Mouse (Mus musculus): ENCODE measurements around the gene Gnaz.
A peak's percentile ranks its signal among the peaks of the same experiment; 100 is the strongest.

Gnaz gene

DNA sequence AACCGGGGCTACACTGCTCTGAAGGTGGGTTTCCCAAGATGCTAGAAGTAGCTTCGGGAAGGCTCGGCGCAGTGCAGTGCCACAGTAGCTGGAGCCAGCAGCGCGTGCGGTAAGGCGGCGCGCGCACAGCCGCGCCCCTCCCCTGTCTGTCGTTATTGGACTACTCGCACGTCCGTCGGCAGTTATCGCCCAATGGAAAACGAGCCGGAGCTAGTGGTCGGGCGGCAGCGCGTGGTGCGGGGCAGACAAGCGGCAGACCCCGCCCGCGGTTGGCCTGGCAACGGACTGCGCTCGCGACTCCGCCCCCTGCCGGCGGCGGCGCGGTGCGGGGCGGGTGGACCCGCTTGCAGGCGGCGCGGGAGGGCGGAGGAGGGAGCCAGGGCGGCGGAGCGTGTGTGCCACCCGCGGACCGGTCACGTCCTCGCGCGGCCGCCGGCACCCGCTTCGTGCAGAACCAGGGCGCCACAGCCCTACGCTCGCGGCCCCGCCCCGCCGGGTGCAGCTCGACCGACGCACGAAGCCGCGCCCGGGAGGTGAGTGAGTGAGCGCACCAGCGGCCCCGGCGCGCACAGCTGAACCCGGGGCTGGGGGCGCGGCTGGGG is at the start of gene Gnaz:
TSS of gene Gnaz (plus strand) at position 328 of the 602 bp plus-strand sequence.
- peak; percentile 99 for DNase-seq

DNA sequence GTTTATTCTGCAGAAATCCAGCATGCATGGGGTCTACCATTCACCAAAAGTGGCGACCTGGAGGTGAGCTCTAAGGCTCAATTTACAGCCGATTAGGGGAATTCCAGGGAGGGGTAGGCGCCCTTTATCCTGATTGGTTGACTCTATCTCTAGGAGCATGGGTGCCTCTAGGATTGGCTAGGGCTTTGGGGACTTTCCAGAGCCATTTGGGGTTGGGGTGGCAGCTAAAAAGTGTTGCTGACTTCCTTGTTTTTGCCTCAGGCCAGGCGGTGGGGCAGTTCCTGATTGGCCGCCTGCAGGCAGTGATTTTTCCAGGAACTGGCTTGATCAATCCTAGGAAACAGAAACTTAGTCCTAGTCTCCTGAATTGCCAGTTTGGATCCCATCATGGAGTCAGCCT is 47.7 kb upstream of the Gnaz start:
- DNase-seq, result no peak

DNA sequence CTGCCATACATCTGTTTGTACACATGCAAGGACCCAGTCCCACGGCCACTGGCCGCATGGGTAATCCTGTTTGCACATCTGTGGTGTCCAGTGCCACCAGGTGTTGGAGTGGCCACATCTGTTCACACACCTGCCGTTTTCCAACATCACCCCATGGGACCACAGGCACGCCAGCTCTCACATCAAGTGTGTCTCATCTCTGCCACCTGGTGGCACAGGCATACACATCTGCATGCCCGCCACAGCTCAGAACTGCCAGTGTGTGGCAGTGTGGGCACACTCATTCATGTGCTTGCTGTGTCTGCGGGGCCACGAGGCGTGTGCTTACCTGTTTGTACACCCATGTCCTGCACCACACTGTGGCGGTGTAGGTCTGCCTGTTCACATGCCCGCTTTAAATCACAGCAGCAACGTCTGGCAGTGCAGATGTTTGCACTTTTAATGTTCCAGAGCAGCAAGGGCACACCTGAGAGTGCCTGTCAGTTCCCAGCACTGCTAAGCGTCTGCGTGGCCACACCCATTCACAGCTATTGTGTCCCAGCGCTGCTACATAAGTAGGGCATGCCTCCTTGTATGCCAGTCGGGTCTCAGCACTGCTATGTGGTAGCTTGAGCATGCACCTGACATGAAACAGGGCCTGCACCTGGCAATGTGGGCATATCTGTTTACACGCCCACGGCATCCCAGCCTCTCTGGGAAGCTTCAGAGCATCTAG is 46.0 kb upstream of the Gnaz start:
- DNase-seq, result peak; percentile 73

DNA sequence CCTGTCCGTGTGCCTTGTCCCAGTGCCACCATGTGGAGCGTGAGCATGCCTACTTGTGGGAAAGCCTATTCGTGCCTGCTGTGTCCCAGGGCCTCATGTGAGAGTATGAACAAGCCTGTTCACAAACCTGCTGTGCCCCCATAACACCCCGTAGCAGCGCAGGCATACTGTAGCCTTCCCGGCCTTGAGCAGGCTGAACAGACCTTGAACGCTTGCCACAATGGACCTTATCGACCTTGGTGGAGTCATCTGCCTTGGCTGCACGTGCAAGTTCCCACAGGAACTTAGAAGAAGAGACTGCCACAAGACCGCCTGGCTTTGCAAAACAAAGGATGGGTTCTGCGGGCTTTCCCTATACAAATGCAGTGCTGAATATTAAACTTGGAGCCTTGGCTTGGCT is 45.4 kb upstream of the Gnaz start:
- no peak for DNase-seq

DNA sequence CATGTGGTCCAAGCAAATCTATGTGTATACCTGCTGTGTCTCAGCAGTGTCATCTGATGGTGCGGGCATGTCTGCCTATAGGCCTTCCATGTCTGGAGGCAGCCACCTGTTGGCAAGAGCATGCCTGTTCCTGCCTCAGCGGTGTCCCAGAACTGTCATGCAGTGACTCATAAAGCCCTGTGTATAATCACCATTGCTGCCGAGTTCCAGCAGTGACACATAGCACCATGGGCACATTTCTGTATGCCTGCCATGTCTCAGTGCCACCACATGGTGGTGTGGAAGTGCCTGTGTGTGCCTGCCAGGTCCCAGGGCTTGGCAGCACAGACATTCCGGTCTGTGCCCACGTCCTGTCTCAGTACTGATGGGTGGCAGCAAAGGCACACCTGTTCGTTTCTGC is 44.2 kb upstream of the Gnaz start:
- peak; percentile 38 for DNase-seq

DNA sequence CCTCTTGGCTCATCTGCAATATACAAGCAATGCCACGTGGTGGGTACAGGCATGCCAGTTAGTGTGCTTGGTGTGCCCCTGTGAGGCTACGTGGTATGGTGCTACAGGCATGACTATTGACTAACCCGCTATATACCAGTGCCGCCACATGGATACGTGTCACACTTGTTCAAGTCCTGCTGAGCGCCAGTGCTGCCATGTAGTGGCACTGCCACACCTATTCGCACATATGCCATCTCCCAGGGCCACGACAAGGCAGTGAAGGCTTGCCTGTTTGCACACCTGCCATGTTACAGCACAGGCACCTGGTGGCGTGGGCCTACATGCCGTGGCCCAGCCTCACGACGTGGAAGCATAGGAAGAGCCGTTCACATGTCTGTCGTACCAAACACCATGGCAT is 42.7 kb upstream of the Gnaz start:
- no peak for DNase-seq

DNA sequence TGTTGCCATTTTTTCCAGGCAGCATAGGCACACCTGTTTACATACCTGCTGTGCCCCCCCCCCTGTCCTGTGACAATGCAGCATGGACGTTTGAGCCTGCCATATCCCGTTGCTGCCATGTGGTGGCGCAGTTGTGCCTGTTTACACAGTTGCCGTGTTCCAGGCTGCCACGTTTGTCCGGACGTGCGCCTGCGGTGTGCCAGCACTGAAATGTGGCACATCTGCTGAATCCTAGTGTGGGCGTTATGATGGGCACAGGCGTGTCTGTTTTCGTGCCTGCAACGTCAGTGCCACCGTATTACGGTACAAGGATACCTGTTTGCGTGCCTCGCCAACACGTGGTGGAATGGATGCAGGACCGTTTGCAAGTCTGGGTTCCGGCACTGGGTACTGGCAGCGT is 41.7 kb upstream of the Gnaz start:
- DNase-seq, result peak; percentile 72

DNA sequence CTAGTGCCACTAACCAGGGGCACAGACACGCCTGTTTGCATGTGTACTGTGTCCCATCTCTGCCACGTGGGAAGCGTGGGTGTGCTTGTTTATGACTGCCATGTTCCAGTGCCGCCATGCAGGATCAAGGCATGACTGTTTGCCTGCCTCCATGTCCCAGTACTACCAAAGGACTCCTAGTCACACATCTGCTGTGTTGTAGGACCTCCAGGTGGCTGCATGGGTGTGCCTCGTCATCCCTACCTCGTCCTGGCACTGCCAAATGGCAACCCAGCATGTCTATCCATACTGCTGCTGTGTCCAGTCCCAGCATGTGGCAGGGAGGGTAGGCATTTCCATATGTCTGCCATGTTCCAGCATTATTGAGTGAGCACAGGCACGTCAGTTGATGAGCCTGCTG is 38.7 kb upstream of the Gnaz start:
- no peak for DNase-seq

DNA sequence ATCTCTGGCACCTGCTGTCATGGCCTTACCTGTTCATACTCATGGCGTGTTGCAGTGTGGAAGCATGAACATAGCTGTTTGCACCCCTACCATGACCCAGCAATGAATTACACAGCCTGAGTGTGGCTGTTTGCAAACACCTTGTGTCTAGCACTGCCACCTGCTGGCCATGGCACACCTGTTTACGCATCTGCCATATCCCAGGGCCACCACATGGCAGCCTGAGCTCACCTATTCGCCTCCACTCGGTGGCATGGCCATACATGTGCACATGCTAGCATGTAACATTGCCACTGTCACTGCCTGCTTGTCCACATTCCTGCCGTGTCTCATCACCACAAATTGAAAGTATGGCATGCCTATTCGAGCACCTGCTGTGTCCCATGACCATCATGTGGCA is 37.4 kb upstream of the Gnaz start:
- DNase-seq, result peak; percentile 24

DNA sequence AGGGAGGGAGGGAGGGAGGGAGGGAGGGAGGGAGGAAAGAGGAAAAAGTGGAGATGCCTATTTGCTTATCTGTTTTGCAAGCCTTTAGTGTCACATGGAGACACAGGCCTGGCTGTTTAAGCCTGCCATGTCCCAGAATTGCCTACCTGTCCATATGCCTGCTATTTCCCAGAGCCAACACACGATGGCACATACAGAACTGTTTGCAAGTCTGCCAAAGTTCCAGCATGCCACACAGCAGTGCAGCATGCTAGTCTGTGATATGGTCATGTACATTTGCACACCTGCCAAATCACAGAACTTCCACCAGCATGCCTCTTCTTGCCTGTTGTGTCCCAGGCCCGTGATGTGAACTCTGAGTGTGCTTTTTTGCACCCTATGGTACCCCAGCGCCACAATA is 36.4 kb upstream of the Gnaz start:
- DNase-seq, result no peak

DNA sequence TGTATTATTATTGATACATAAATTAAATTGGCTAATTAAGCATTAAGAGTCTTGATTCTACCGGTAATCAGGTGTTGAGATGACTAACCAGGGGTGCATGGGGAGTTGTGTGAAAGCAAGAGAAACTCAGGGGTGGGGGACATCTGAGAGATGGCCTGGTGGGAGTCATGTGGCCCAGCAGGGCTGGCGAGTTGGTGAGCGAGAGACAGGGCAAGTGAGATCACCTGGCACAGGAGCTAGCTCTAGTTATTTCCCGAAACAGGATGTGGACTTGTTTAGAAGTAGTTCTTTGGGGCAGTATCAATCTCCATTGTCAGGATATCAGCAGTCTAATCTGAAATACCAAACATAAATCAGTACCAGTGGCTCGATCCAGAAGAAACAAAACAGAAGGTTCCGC is 35.3 kb upstream of the Gnaz start:
- DNase-seq, result no peak

DNA sequence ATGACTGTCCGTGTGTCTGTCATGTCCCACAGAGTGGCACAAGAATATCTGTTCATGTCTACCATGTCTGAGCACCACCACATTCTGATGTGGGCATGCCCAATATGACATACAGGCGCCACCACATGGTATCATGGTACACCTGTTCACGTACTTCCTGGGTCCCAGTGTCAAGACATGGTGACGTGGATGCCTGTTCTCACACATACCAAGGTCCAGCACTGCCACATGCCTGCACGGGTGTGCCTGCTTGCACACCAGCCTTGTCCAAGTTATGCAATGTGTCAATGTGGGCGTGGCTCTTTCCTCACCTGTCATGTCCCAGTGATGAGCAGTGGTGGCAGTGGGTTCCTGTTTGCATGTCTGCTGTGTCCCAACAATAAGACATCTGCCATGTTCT is 34.5 kb upstream of the Gnaz start:
- no peak for DNase-seq

DNA sequence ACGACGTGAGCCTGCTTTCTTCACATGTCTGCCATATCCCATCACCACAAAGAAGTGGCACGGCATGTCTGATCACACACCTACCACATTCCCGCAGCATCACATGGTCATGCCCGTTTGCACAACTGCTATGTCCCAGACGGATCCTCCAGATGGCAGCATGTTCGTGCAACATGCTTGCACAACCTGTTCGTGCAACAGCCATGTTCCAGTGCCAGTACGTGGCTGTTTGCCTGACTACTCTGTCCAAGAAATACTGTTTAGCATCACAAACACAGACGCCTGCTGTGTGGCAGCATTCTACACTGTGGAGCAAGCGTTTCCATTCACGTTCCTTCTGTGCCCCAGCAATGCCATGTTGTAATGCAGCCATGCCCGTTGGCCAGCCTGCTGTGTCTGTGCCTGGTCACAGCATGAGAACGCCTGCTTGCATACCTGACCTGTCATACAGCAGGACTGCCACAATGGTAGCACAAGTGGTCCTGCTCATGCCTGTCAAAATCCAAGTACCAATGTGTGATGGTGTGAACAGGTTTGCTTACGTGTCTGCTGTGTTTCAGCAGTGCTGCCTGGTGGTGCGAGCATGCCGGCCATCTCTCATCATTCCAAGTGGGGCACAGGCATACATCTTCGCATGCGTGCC is 33.3 kb upstream of the Gnaz start:
- no peak for DNase-seq

DNA sequence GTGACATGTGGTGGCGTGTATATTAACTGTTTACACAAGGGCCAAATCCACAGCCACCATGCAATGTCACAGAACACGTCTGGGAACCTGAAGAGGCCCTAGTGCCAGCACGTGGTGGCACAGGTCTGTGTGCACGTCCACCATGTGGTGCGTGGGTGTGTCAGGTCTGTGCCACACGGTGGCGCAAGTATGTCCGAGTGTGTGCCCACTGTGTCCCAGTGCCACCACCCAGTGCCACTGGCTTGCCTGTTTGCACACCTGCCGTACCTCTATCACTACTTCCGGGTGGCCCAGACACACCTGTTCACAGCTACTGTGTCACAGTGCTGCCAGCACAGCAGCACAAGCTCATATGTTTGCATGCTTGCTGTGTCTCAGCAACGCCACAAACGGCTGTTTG is 32.5 kb upstream of the Gnaz start:
- DNase-seq, result no peak

DNA sequence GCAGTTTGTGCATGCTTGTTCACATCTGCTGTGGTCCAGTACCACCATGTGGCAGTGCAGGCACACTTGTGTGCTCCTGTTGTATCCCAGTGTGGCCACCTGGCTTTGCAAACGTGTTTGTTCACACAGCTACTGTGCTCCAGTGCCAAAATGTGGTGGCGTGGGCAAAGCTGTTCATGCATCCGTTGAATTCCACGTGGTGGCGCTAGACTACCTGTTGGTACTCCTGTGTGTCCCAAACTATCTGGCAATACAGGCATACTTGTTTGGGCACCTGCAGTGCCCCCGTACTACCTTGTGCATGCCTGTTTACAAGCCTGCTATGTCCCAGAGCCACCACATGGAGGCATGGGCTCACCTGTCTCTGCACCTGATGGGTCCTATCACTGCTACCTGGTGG is 32.0 kb upstream of the Gnaz start:
- peak; percentile 46 for DNase-seq

DNA sequence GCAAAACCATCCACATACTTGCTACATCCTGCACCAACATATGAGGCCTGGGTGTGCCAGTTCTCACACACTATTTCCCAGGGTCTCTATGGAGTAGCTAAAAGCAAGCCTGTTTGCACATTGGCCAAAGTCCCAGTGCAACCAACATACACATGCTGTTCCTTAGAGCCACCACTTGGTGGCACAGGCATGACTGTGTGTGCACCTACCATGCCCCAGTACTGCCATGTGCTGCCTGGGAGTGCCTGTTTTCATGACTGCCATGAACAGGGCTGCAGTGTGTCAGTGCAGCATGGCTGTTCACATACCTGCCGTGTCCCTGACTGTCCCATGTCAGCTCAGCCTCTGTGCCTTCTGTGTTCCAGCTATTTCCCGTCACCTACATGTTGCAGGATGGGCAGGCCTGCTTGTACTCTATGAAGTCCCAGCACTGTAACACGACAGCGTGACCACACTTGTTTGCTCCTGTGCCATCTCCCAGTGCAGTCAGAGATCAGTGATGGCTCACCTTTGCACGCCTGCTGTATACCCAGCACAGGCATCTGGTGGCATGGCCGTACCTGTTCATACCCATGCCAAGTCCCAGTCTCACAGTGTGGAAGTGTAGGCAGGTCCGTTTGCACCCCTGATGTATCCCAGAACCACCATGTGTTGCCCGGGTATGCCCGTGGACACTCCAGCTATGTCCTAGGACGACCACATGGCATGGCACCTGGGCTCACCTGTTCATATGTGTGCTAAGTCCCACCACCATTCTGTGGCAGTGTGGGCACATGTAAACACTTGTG is 29.8 kb upstream of the Gnaz start:
- peak; percentile 36 for DNase-seq

DNA sequence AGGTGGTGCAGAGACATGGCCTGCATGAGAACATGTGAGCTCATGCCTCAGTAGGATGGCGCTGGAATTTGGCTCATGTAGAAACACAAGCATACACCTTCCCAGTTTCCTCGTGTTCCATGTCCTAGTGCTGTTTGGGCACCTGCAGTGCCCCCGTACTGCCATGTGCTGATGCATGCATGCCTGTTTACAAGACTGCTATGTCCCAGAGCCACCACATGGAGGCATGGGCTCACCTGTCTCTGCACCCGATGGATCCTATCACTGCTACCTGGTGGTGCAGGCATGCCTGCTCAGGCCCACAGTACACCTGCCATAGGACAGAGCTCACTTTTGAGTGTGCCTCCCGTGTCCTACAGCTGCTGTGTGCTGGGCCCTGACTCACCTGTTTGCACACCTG is 28.6 kb upstream of the Gnaz start:
- no peak for DNase-seq

DNA sequence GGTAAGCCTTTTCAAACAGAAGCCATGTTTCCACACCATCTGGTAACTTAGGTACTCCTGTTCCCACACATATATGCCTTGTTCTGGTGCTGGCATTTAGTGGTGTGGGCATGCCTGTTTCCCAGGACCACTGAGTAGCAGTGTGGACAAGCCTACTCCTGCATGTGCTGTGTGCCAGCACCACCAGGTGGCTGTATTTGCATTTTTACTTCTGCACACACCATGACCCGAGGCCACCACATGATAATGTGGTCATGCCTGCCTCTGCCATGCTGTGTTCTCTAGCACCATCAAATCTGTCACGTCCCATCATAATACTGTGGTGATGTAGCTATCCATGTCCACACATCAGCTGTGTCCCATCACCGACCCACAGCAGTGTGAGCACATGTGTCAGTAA is 27.7 kb upstream of the Gnaz start:
- peak; percentile 23 for DNase-seq

DNA sequence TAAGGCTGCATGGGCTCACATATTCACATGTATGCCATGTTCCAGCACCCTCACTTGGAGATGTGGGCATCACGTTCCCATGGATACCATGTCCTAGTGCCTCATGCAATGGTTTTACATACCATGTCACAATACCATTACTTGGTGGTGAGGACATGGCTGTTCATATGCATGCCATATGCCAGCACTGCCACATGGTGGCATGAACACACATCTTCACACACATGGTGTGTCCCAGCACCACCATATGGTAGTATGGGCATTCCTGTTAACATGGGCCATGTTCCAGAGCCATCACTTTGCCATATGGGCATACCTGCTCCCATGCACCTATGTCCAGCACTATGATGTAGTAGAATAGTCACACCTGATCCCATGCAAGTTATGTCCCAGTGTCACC is 26.2 kb upstream of the Gnaz start:
- DNase-seq, result no peak

DNA sequence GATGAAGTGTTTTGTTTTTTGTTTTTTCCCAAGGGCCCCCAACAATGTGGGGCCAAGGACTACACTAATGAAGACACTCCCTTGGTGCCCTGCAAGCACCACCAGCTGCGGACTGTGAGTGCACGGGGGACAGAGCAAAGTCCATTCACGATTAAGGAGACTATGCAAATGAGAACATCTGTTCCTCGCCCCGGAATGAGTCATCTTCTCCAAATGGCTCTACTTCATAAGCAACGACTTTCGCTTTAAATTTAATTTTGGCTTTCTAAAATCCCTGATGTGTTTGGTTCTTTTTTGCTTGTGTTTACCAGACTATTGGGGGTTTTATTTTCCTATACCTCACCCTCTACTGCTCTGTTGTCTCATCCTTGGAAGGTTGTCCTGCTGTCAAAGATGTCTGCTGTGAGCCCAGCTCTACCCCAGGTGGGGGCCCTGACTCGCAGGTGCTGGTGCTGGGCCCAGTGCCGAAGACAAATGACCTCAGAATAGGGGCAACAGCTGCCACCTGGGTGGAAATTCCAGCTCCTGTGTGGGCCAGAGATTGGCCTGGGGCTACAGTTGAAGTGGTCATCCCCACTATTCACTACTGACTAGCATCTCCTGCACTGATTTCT is 14.0 kb upstream of the Gnaz start:
- DNase-seq, result no peak

DNA sequence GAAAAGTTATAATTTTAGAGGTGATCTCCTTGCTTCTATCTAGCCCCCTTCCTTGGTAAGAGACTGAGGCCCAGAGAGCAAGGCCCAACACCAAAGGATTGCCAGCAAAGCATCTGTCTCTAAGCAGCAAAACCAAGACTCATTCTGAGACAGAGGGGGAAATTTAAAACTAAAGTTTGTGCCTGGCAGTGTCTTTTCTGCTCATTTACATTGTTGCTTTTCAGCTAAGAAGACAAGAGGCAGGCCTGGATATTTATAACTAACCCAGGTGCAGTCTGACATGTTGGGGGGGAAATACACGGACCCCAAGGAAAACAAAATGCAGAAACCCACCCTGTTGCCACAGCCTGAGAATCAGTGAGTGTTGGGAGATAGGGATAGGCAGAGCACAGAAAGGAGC is 2.6 kb upstream of the Gnaz start:
- no peak for DNase-seq

DNA sequence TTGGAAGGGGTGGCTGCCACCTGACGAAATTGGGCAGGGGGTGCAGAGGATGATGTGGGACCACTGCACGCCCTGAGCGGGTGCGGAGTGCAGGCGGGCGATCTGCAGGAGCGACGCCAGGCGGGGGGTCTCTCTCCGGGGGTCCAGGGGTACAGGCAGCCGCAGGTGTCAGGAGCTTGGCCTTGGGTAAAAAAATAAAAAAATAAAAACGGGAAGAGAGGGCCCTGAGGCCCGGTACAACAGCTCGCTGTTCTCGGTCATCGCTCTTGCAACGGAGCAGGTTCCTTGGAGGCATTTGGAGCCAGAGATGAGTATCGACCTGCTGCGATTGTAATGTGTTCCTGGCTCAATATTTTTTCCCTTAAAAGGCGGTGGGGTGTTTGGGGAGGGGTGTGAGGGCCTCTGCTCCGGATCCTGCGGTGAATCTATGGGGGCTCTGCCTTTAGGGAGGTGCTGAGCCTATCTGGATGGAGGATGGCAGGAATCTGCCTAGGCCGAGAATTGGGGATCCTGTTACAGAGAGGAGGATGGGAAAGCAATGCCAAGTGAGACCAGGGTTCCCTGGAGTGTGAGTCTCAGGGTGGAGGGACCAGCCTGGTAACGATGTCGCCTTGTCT is 782 bp downstream of the Gnaz start:
- DNase-seq, result peak; percentile 26

DNA sequence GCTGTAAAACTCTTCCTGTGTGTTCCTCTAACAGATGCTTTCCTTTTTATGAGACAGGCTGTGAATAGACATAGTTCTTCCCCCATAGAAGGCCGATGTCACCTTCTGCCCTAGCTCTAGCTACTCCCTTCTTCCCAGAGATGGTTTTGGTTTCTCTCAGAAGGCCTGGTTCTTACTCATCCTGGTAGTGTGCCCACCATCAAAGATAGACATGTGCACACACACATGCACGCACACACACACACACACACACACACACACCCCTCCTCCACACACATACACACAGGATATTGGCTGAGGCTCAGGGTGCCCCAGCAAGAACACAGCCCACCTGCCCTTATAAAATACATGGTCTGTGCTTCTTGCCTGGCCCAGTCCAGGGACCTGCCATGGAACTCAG is 2.3 kb downstream of the Gnaz start:
- no peak for DNase-seq

Data from kidney, postnatal 10 days (tissue).